Mouse (Mus musculus) kidney, adult 2 months (tissue): Measurements from ENCODE around the gene Lrpap1. TPM values are rescaled to one million over a fixed set of nuclear protein-coding genes. Genes with fewer than 3 reads are reported as not detected.

Experiments used
- DNase-seq: peaks from one replicate; pipeline ENCODE4 v3.0.0; 2021
- H3K27ac ChIP-seq: fragments of 200-500 bp; 2 replicates; pipeline ENCODE4 v1.5.1; 2012; ENCODE audit warnings: low read depth, low read length, control low read depth, inconsistent platforms; ENCODE audit not compliant: insufficient read depth
- H3K27me3 ChIP-seq: fragments of 200-500 bp; replicated peaks from 2 replicates; pipeline ENCODE4 v1.6.1; 2012; ENCODE audit warnings: mild to moderate bottlenecking, moderate library complexity, low read length, inconsistent platforms; ENCODE audit not compliant: control insufficient read depth, insufficient read depth
- H3K36me3 ChIP-seq: fragments of 200-500 bp; 2 replicates; pipeline ENCODE4 v1.6.1; 2012; ENCODE audit warnings: mild to moderate bottlenecking, moderate library complexity, low read length, inconsistent platforms; ENCODE audit not compliant: control insufficient read depth, insufficient read depth
- H3K4me1 ChIP-seq: fragments of 200-500 bp; 2 replicates; pipeline ENCODE4 v1.6.1; 2011; ENCODE audit warnings: low read length; ENCODE audit not compliant: control insufficient read depth, insufficient read depth
- H3K4me3 ChIP-seq: fragments of 200-500 bp; 2 replicates; pipeline ENCODE4 v1.5.1; 2011; ENCODE audit warnings: mild to moderate bottlenecking, low read depth, low read length, control low read depth; ENCODE audit not compliant: insufficient read depth
- CTCF ChIP-seq: fragments of 200-500 bp; conservative IDR thresholded peaks from 2 replicates; pipeline ENCODE4 v1.5.1; 2011; ENCODE audit warnings: low read depth, mild to moderate bottlenecking, control low read depth, low read length, moderate library complexity, mixed read lengths; ENCODE audit not compliant: insufficient read depth, insufficient read length
- POLR2A ChIP-seq: fragments of 200-500 bp; IDR thresholded peaks from one replicate; pipeline ENCODE4 v1.6.1; 2011; ENCODE audit warnings: low read depth, low read length, control low read depth
- WGBS: fragments of 180-500 bp; shearing (Covaris S2); methylation state at CpG from one replicate; pipeline ENCODE4 v1.1.7; 2018; 5-methylcytosine and 5-hydroxymethylcytosine counted together
- polyA plus RNA-seq: library from polyadenylated mRNA; depleted of rRNA; stranded (reverse); fragments of >200 nt; gene quantifications from 2 replicates; pipeline ENCODE4 v1.2.3, GENCODE M21; 2012; rRNA removed

Gene Lrpap1
- polyA plus RNA-seq, 1 experiment: 314 TPM

GRCm38 (mm10) chr5:35042431-35043109 is 63.0 kb downstream of the Lrpap1 start:
- Histone ChIP-seq H3K4me1 (peaks cover 8% of the 10 kb centered on the region), H3K4me3 (no peak overlapping the region), H3K36me3 (no peaks in the 10 kb centered on the region), H3K27ac (no peak overlapping the region), H3K27me3 (no peaks in the 10 kb centered on the region)
- WGBS: 55% methylated on average over 10 of the region's 10 CpGs
- peak; percentile 11 for DNase-seq
- TF ChIP-seq CTCF: no peak
- TF ChIP-seq POLR2A: no peak

Other genes with a start within 250 kb of the Lrpap1 start
- 1.1 and 1.8 TPM in 2 replicates for gene Msantd1, start 197.8 kb downstream of the Lrpap1 start, polyA plus RNA-seq
- gene Rgs12, start 156.3 kb downstream of the Lrpap1 start, polyA plus RNA-seq: 14.1 and 20.7 TPM in 2 replicates
- gene Hgfac, start 64.3 kb downstream of the Lrpap1 start, polyA plus RNA-seq: 46.8 and 66.0 TPM in 2 replicates
- gene Dok7, start 49.0 kb downstream of the Lrpap1 start, polyA plus RNA-seq: 1.5 and 1.6 TPM in 2 replicates
- 1.8 and 2.1 TPM in 2 replicates for gene Adra2c, start 172.6 kb upstream of the Lrpap1 start, polyA plus RNA-seq